Mouse (Mus musculus) kidney, postnatal 25 days (tissue): ENCODE measurements around the gene Nol4l.
"Not testable (repeated sequence)": the region's sequence is repeated elsewhere in the genome, so short reads cannot be mapped to it uniquely, and the experiment has no call there.

ENCODE experiments used
- DNase-seq, 2 experiments: peaks; one replicate each; pipeline ENCODE4 v3.0.0; 2021; ENCODE audit warnings: mixed read lengths in 2 of 2

The Nol4l gene

GRCm38 (mm10) chr2:153510136-153510535, 19.6 kb downstream of the Nol4l start:
- DNase-seq, result no peak

- DNase-seq, result no peak
Observed at GRCm38 (mm10) chr2:153509211-153510029, 20.4 kb downstream of the Nol4l start.

- no peak for DNase-seq
Observed at GRCm38 (mm10) chr2:153508405-153508804, 21.4 kb downstream of the Nol4l start.

- DNase-seq, result no peak
Observed at GRCm38 (mm10) chr2:153507969-153508368, 21.8 kb downstream of the Nol4l start.

GRCm38 (mm10) chr2:153506385-153506784, 23.4 kb downstream of the Nol4l start:
- DNase-seq, result no peak

- DNase-seq, result peak in 1 of 2 experiments; percentile 58
Observed at GRCm38 (mm10) chr2:153499154-153499553, 30.6 kb downstream of the Nol4l start.

GRCm38 (mm10) chr2:153496898-153497297, 32.9 kb downstream of the Nol4l start:
- DNase-seq, result peak in 1 of 2 experiments; percentile 54

- DNase-seq, result no peak
Observed at GRCm38 (mm10) chr2:153496301-153496700, 33.5 kb downstream of the Nol4l start.

GRCm38 (mm10) chr2:153495818-153496217, 34.0 kb downstream of the Nol4l start:
- peak in 1 of 2 experiments; percentile 41 for DNase-seq

GRCm38 (mm10) chr2:153495391-153495790, 34.4 kb downstream of the Nol4l start:
- DNase-seq, result not testable (repeated sequence)

- no peak for DNase-seq
Observed at GRCm38 (mm10) chr2:153494293-153494811, 35.4 kb downstream of the Nol4l start.

- DNase-seq, result no peak
Observed at GRCm38 (mm10) chr2:153493781-153494292, 35.9 kb downstream of the Nol4l start.

- DNase-seq, result no peak
Observed at GRCm38 (mm10) chr2:153493393-153493731, 36.4 kb downstream of the Nol4l start.

- DNase-seq, result peak; percentile 72 to 88
Observed at GRCm38 (mm10) chr2:153492573-153493392, 37.0 kb downstream of the Nol4l start, which contains the start of gene 4930404H24Rik. Gene 4930404H24Rik, plus strand, starts transcription at chr2:153492790.

- no peak for DNase-seq
Observed at GRCm38 (mm10) chr2:153492179-153492517, 37.6 kb downstream of the Nol4l start.

GRCm38 (mm10) chr2:153491512-153492178, 38.1 kb downstream of the Nol4l start:
- DNase-seq, result no peak

- DNase-seq, result no peak
Observed at GRCm38 (mm10) chr2:153490940-153491339, 38.8 kb downstream of the Nol4l start.

- no peak for DNase-seq
Observed at GRCm38 (mm10) chr2:153490116-153490515, 39.7 kb downstream of the Nol4l start.

GRCm38 (mm10) chr2:153484071-153484470, 45.7 kb downstream of the Nol4l start:
- no peak for DNase-seq

GRCm38 (mm10) chr2:153483118-153483983, 46.4 kb downstream of the Nol4l start:
- peak; percentile 84 to 89 for DNase-seq

GRCm38 (mm10) chr2:153481861-153482120, 48.0 kb downstream of the Nol4l start:
- peak; percentile 72 to 73 for DNase-seq
